Mouse (Mus musculus): ENCODE results near the gene Olfr1356. TPM values are rescaled to one million over a fixed set of nuclear protein-coding genes. Genes with fewer than 3 reads are reported as not detected.

The Olfr1356 gene
- not detected in 2 replicates for polyA plus RNA-seq (2012; rRNA removed; ENCODE audit: low replicate concordance)

DNA sequence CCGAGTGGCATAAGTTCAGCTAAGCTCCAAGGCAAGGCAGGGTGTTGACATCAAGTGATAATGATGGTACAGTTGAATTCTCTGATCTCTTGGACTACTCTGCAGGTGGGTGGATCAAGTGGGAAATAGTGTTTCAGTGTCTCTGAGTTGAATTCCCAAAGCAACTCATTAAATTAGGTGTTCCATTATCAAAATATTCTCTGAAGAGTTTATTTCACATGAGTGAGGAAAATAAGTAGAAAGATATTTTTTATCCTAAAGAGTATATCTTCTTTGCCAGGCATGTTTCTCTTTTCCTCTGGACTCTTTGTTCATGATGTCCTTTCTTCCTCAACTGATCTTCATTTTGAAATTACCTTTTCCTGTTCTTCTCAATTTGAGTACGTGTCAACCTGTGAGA, at the start of gene Olfr1356:
Gene Olfr1356 (minus strand): TSS at position 101 of the 400 bp plus-strand sequence.

GRCm38 (mm10) chr10:78875240-78875639, 23.3 kb upstream of the Olfr1356 start, which contains the start of gene Olfr1355:
Olfr1355 (plus strand) TSS chr10:78875540.

Other genes with a start within 250 kb of the Olfr1356 start
- gene Olfr1357, start 234.1 kb downstream of the Olfr1356 start, polyA plus RNA-seq (2012; rRNA removed; ENCODE audit: low replicate concordance): not detected in 2 replicates
- not detected in 2 replicates for gene Casp14, start 133.9 kb downstream of the Olfr1356 start, polyA plus RNA-seq (2012; rRNA removed; ENCODE audit: low replicate concordance)
- gene Ccdc105, start 99.1 kb downstream of the Olfr1356 start, polyA plus RNA-seq (2012; rRNA removed; ENCODE audit: low replicate concordance): not detected in 2 replicates
- not detected in 2 replicates for gene Slc1a6, start 71.7 kb downstream of the Olfr1356 start, polyA plus RNA-seq (2012; rRNA removed; ENCODE audit: low replicate concordance)
- not detected in 2 replicates for gene Olfr1355, start 23.4 kb upstream of the Olfr1356 start, polyA plus RNA-seq (2012; rRNA removed; ENCODE audit: low replicate concordance)
- gene Olfr1354, start 61.0 kb upstream of the Olfr1356 start, polyA plus RNA-seq (2012; rRNA removed; ENCODE audit: low replicate concordance): not detected in 2 replicates
- not detected in 2 replicates for gene Olfr8, start 98.5 kb upstream of the Olfr1356 start, polyA plus RNA-seq (2012; rRNA removed; ENCODE audit: low replicate concordance)
- not detected in 2 replicates for gene Olfr1353, start 111.1 kb upstream of the Olfr1356 start, polyA plus RNA-seq (2012; rRNA removed; ENCODE audit: low replicate concordance)
- gene Olfr1352, start 128.9 kb upstream of the Olfr1356 start, polyA plus RNA-seq (2012; rRNA removed; ENCODE audit: low replicate concordance): not detected in 2 replicates
- not detected in 2 replicates for gene Olfr1351, start 160.3 kb upstream of the Olfr1356 start, polyA plus RNA-seq (2012; rRNA removed; ENCODE audit: low replicate concordance)
- not detected in 2 replicates for gene Olfr57, start 176.6 kb upstream of the Olfr1356 start, polyA plus RNA-seq (2012; rRNA removed; ENCODE audit: low replicate concordance)
- gene 2610008E11Rik, start 245.4 kb upstream of the Olfr1356 start, polyA plus RNA-seq (2012; rRNA removed; ENCODE audit: low replicate concordance): 0.06 and 0.22 TPM in 2 replicates

All from duodenum, adult 2 months (tissue).